Mouse (Mus musculus): ENCODE data around the gene Ccdc97. TPM values are rescaled to one million over a fixed set of nuclear protein-coding genes. Genes with fewer than 3 reads are reported as not detected.

Ccdc97 gene
- polyA plus RNA-seq, 1 experiment from 2014 or later, result 23.4 TPM

DNA sequence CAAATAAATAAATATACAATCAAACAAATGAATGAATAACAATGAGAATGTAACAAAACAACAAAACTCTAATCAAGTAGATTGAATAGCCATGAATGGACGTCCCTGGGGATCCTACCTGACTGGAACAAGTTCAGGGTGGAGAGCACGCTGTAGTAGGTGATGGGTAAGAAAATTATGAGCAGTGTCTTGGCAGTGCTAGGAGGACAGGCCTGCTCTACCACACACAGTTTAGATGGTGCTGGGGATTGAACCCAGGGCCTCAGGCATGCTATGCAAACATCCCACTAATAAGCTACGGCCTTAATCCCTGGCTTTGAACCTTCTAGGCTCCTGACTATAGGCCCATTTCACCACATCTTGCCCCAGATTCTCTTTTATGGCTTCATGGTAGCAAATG lies 1.4 kb downstream of the Ccdc97 start:
- Histone ChIP-seq H3K4me3 (peak overlapping the region; percentile 79), H3K9ac (no peak overlapping the region), H3K4me1 (peaks cover 27% of the 10 kb centered on the region), H3K27ac (no peak overlapping the region), H3K36me3 (peaks cover 62% of the 10 kb centered on the region), H3K9me3 (no peaks in the 10 kb centered on the region), H3K27me3 (no peaks in the 10 kb centered on the region), H3K4me2 (peak overlapping the region; percentile 76)
- WGBS, result 86% methylated on average over 3 of the region's 3 CpGs
- no peak for ATAC-seq (ENCODE audit: insufficient number of reproducible peaks, low FRiP score, low TSS enrichment, low read depth)

GRCm38 (mm10) chr7:25715731-25716271 lies 3.1 kb downstream of the Ccdc97 start:
- Histone ChIP-seq H3K36me3 (peaks cover 55% of the 10 kb centered on the region), H3K27me3 (no peaks in the 10 kb centered on the region), H3K4me3 (no peak overlapping the region), H3K27ac (no peak overlapping the region), H3K9me3 (no peaks in the 10 kb centered on the region), H3K9ac (no peak overlapping the region), H3K4me1 (peaks cover 43% of the 10 kb centered on the region), H3K4me2 (no peak overlapping the region)
- no peak for ATAC-seq (ENCODE audit: insufficient number of reproducible peaks, low FRiP score, low TSS enrichment, low read depth)
- 95% methylated on average over 22 of the region's 22 CpGs for WGBS

- peaks cover 45% of the 10 kb centered on the region for H3K36me3 ChIP-seq
- H3K9me3 ChIP-seq, result no peaks in the 10 kb centered on the region
- H3K4me2 ChIP-seq, result no peak overlapping the region
- H3K27ac ChIP-seq, result no peak overlapping the region
- H3K27me3 ChIP-seq, result no peaks in the 10 kb centered on the region
- H3K9ac ChIP-seq, result no peak overlapping the region
- no peak overlapping the region for H3K4me3 ChIP-seq
- 91% methylated on average over 8 of the region's 8 CpGs for WGBS
- ATAC-seq (ENCODE audit: insufficient number of reproducible peaks, low FRiP score, low TSS enrichment, low read depth), result no peak
- peaks cover 48% of the 10 kb centered on the region for H3K4me1 ChIP-seq
Observed at GRCm38 (mm10) chr7:25714581-25714980, 4.3 kb downstream of the Ccdc97 start.

DNA sequence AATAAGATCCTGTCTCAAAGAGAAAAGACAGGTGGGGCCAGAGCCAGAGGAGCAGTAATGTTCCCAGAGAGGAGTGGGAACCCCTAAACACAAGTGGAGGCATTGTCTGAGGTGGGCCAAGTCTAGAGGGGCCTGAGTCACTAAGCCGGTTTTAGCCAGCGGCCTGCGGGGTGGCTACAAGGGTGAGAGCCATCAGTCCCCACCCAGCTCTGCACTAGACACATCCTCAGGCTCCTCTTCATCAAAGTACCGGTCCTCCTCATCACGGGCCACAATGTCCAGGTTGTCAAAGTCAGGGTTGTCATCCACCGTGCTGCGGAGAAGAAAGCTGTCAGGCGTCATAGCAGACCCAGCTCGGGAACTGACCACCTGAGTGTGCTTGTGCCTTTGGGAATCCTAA lies 6.1 kb downstream of the Ccdc97 start:
- Histone ChIP-seq H3K9me3 (no peaks in the 10 kb centered on the region), H3K27me3 (no peaks in the 10 kb centered on the region), H3K4me2 (no peak overlapping the region), H3K4me3 (no peak overlapping the region), H3K36me3 (peaks cover 45% of the 10 kb centered on the region), H3K9ac (no peak overlapping the region), H3K27ac (no peak overlapping the region), H3K4me1 (peaks cover 43% of the 10 kb centered on the region)
- WGBS, result 85% methylated on average over 9 of the region's 9 CpGs
- no peak for ATAC-seq (ENCODE audit: insufficient number of reproducible peaks, low FRiP score, low TSS enrichment, low read depth)

- H3K4me2 ChIP-seq, result no peak overlapping the region
- peaks cover 47% of the 10 kb centered on the region for H3K4me1 ChIP-seq
- H3K27me3 ChIP-seq, result no peaks in the 10 kb centered on the region
- peak overlapping the region; percentile 61 for H3K27ac ChIP-seq
- ATAC-seq (ENCODE audit: insufficient number of reproducible peaks, low FRiP score, low TSS enrichment, low read depth), result 0 out of 2 replicates have a peak, but pooled peaks have one; percentile 16
- 16% methylated on average over 7 of the region's 7 CpGs for WGBS
- H3K4me3 ChIP-seq, result no peak overlapping the region
- H3K36me3 ChIP-seq, result peaks cover 45% of the 10 kb centered on the region
- no peak overlapping the region for H3K9ac ChIP-seq
- H3K9me3 ChIP-seq, result no peaks in the 10 kb centered on the region
Observed at GRCm38 (mm10) chr7:25711731-25712197, 7.1 kb downstream of the Ccdc97 start.

DNA sequence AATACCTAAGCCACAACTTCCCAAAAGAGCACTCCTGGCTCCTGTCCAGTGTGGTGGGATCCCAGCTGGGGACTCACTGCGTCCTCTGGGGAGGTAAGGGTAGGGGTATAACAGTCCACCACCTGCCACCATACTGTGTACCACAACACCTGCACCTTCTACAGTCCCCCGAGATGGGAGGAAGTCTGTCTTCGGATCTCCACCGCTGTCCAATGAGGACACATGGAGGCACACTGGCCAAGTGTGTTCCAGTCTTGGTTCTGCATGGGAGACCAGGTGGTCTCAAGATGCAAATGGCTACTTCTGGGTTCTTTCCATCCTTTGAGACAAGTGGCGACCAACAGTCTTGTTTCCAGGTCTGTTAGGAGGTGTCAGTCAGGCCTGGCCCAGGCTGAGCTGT lies 7.7 kb downstream of the Ccdc97 start:
- no peak for ATAC-seq (ENCODE audit: insufficient number of reproducible peaks, low FRiP score, low TSS enrichment, low read depth)
- H3K4me2 ChIP-seq, result peak overlapping the region; percentile 10; the same call in 1 of the 2 replicates
- no peaks in the 10 kb centered on the region for H3K27me3 ChIP-seq
- 47% methylated on average over 5 of the region's 5 CpGs for WGBS
- H3K4me3 ChIP-seq, result no peak overlapping the region
- H3K27ac ChIP-seq, result peak overlapping the region; percentile 61
- no peaks in the 10 kb centered on the region for H3K9me3 ChIP-seq
- peaks cover 41% of the 10 kb centered on the region for H3K36me3 ChIP-seq
- peaks cover 47% of the 10 kb centered on the region for H3K4me1 ChIP-seq
- H3K9ac ChIP-seq, result no peak overlapping the region

DNA sequence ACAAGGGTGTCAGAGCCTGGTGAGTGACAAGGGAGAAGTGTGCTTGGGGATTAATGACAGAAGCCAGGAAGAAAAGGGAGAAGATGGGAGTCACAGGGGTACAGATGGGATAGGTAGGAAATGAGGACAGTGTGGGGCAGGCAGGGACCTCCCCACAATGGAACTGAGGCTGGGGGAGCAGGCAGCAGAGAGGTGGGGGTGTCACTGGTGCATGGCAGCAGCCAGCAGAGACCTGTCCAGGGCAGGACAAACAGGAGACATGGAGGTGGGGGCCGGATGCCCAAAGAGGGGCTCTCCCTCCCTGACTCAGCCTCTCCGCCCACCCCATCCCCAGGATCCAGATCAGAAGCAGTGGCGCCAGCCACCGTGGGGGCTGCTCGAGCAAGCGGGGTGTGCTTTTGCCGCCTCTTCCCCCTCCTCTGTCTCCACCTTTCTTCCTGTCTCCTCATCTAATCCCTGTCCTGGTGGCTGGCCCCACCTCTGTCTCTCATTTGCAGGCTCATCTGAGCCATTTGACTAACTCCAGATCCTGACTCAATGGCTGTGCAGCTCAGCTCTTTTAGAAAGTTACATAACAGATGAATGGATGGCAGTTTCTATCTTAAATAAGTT lies 8.3 kb downstream of the Ccdc97 start:
- Histone ChIP-seq H3K36me3 (peaks cover 36% of the 10 kb centered on the region), H3K27ac (0 out of 2 replicates have a peak overlapping the region, but pooled peaks have one; percentile 22), H3K4me2 (peak overlapping the region; percentile 10; the same call in 1 of the 2 replicates), H3K4me3 (no peak overlapping the region), H3K9me3 (no peaks in the 10 kb centered on the region), H3K9ac (no peak overlapping the region), H3K27me3 (no peaks in the 10 kb centered on the region), H3K4me1 (peaks cover 47% of the 10 kb centered on the region)
- 4% methylated on average over 7 of the region's 7 CpGs for WGBS
- ATAC-seq (ENCODE audit: insufficient number of reproducible peaks, low FRiP score, low TSS enrichment, low read depth), result no peak

GRCm38 (mm10) chr7:25709961-25710360 lies 8.9 kb downstream of the Ccdc97 start:
- no peak for ATAC-seq (ENCODE audit: insufficient number of reproducible peaks, low FRiP score, low TSS enrichment, low read depth)
- no peak overlapping the region for H3K4me3 ChIP-seq
- H3K27ac ChIP-seq, result peak overlapping the region; percentile 43; the same call in 1 of the 2 replicates
- peaks cover 29% of the 10 kb centered on the region for H3K36me3 ChIP-seq
- no peak overlapping the region for H3K9ac ChIP-seq
- H3K4me2 ChIP-seq, result peak overlapping the region; percentile 10; the same call in 1 of the 2 replicates
- no peaks in the 10 kb centered on the region for H3K9me3 ChIP-seq
- WGBS, result 10% methylated on average over 12 of the region's 12 CpGs
- peaks cover 49% of the 10 kb centered on the region for H3K4me1 ChIP-seq
- 0 out of 2 replicates have a peak, but pooled peaks cover 3% of the 10 kb centered on the region for H3K27me3 ChIP-seq

- H3K9me3 ChIP-seq, result no peaks in the 10 kb centered on the region
- no peak overlapping the region for H3K4me2 ChIP-seq
- peaks cover 56% of the 10 kb centered on the region for H3K4me1 ChIP-seq
- H3K36me3 ChIP-seq, result peaks cover 7% of the 10 kb centered on the region
- WGBS, result 55% methylated on average over 15 of the region's 15 CpGs
- H3K9ac ChIP-seq, result no peak overlapping the region
- ATAC-seq (ENCODE audit: insufficient number of reproducible peaks, low FRiP score, low TSS enrichment, low read depth), result no peak
- peaks cover 15% of the 10 kb centered on the region for H3K27me3 ChIP-seq
- no peak overlapping the region for H3K4me3 ChIP-seq
- H3K27ac ChIP-seq, result peak overlapping the region; percentile 59
Observed at GRCm38 (mm10) chr7:25707581-25708292, 11.2 kb downstream of the Ccdc97 start.

- H3K4me2 ChIP-seq, result no peak overlapping the region
- ATAC-seq (ENCODE audit: insufficient number of reproducible peaks, low FRiP score, low TSS enrichment, low read depth), result no peak
- H3K9me3 ChIP-seq, result no peaks in the 10 kb centered on the region
- 0 out of 2 replicates have a peak, but pooled peaks cover 4% of the 10 kb centered on the region for H3K36me3 ChIP-seq
- 52% methylated on average over 7 of the region's 7 CpGs for WGBS
- H3K27ac ChIP-seq, result no peak overlapping the region; the same call in 1 of the 2 replicates
- H3K4me3 ChIP-seq, result no peak overlapping the region
- H3K27me3 ChIP-seq, result peaks cover 15% of the 10 kb centered on the region
- H3K4me1 ChIP-seq, result peaks cover 45% of the 10 kb centered on the region
- H3K9ac ChIP-seq, result no peak overlapping the region
Observed at GRCm38 (mm10) chr7:25706578-25707170, 12.2 kb downstream of the Ccdc97 start.

DNA sequence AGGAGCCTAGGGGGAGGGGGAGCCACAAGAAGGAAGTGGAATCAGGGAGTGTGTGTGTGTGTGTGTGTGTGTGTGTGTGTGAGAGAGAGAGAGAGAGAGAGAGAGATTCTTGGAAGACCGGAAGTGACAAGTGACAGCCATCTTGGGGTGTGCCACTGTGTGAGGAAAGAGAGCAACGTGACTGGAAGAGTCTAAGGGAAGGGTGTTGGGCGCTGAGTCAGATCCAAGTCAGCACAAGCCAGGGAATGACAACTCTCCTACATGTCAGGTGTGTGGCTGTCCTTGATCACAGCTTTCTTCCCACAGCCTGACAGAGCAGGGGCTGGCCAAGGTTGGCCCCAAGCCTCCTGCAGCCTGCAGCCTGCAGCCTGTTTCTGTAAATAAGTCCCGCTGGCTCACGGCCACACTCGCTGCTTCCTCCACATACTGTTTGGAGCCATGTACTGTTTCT lies 13.1 kb downstream of the Ccdc97 start:
- no peak overlapping the region for H3K27ac ChIP-seq
- H3K9ac ChIP-seq, result no peak overlapping the region
- H3K4me2 ChIP-seq, result no peak overlapping the region
- H3K36me3 ChIP-seq, result 0 out of 2 replicates have a peak, but pooled peaks cover 4% of the 10 kb centered on the region
- WGBS, result 61% methylated on average over 6 of the region's 6 CpGs
- H3K4me1 ChIP-seq, result peaks cover 37% of the 10 kb centered on the region
- no peak for ATAC-seq (ENCODE audit: insufficient number of reproducible peaks, low FRiP score, low TSS enrichment, low read depth)
- no peaks in the 10 kb centered on the region for H3K9me3 ChIP-seq
- H3K4me3 ChIP-seq, result no peak overlapping the region
- peaks cover 15% of the 10 kb centered on the region for H3K27me3 ChIP-seq

Data from limb, embryonic 15.5 days (tissue).